Mouse (Mus musculus) G1E (cell line): ENCODE measurements around the gene Gm26602.

Experiments
- CTCF ChIP-seq: IDR thresholded peaks from 2 replicates; pipeline ENCODE4 v1.5.1; 2012; ENCODE audit warnings: low read depth, low read length, inconsistent platforms, mixed read lengths
- GATA1 ChIP-seq: IDR thresholded peaks from 2 replicates; pipeline ENCODE4 v1.6.1; 2012; ENCODE audit warnings: borderline replicate concordance, low read length, inconsistent platforms, mixed read lengths
- POLR2AphosphoS5 ChIP-seq: IDR thresholded peaks from 2 replicates; pipeline ENCODE4 v1.6.1; 2012; ENCODE audit warnings: low read depth, low read length, inconsistent platforms; ENCODE audit not compliant: insufficient replicate concordance
- TAL1 ChIP-seq: conservative IDR thresholded peaks from 2 replicates; pipeline ENCODE4 v1.6.1; 2012; ENCODE audit warnings: low read depth, low read length, inconsistent platforms, mixed read lengths

DNA sequence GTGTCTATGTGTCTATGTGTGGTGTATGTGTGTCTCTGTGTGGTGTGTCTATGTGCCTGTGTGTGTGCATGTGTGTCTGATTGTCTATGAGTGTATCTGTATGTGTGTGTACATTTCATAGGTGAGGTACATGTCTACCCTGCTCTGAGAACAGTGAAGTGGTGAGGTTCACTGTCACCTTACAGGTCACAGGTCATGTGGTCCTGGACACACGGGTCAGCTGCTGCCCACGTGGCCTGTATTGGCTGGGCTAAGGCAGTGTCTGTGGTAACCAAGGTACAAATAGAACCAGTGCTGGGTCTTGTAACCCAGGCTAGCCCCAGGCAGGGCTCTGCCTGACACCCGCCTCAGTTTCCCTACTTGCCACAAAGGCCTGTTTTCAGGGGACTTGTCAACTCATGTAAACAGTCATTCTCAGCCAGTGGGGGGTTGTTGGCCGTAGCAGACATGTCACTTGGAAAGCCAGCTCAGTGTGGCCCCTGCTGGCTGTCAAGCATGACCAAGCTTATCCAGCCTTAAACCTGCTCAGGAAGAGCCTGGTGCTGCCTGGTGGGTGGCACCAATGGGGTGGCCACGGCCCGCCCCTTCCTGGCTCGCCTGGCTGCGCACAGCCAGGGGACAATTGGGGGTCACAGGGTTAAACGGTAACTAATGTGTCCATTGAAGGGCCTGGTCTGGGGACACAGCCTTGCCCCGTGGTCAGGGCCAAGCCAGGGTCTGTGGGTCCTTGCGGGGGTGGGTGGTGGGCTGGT is 27.3 kb downstream of the Gm26602 start:
- no peak for TF ChIP-seq CTCF
- TF ChIP-seq GATA1, result no peak
- TF ChIP-seq POLR2AphosphoS5, result no peak
- TF ChIP-seq TAL1, result no peak
